Mouse (Mus musculus) intestine, embryonic 15.5 days (tissue): ENCODE results near the gene Ntf3. TPM values are rescaled to one million over a fixed set of nuclear protein-coding genes. Genes with fewer than 3 reads are reported as not detected.

Experiments used
- ATAC-seq: fragments of 200-750 bp; cut with Nextera tagmentation; 2 replicates; pipeline ENCODE4 v1.8.0; 2017; ENCODE audit warnings: moderate TSS enrichment, moderate library complexity
- H3K27ac ChIP-seq: fragments of 300-500 bp; sonication (generic); 2 replicates; pipeline ENCODE4 v1.5.1; 2015; ENCODE audit warnings: mild to moderate bottlenecking, inconsistent platforms
- H3K27me3 ChIP-seq: fragments of 300-500 bp; sonication (generic); replicated peaks from 2 replicates; pipeline ENCODE4 v1.6.1; 2015; ENCODE audit warnings: inconsistent platforms
- H3K36me3 ChIP-seq: fragments of 300-500 bp; sonication (generic); 2 replicates; pipeline ENCODE4 v1.6.1; 2015; ENCODE audit warnings: inconsistent platforms
- H3K4me1 ChIP-seq: fragments of 300-500 bp; sonication (generic); replicated peaks from 2 replicates; pipeline ENCODE4 v1.6.1; 2015; ENCODE audit warnings: inconsistent platforms
- H3K4me2 ChIP-seq: fragments of 300-500 bp; sonication (generic); replicated peaks from 2 replicates; pipeline ENCODE4 v1.6.1; 2015; ENCODE audit warnings: mild to moderate bottlenecking, inconsistent platforms
- H3K4me3 ChIP-seq: fragments of 300-500 bp; sonication (generic); replicated peaks from 2 replicates; pipeline ENCODE4 v1.5.1; 2015; ENCODE audit warnings: inconsistent platforms
- H3K9ac ChIP-seq: fragments of 300-500 bp; sonication (generic); 2 replicates; pipeline ENCODE4 v1.6.1; 2015; ENCODE audit warnings: inconsistent platforms
- H3K9me3 ChIP-seq: fragments of 300-500 bp; sonication (generic); 2 replicates; pipeline ENCODE4 v1.6.1; 2016; ENCODE audit warnings: inconsistent platforms
- WGBS: fragments of 180-500 bp; shearing (Covaris S2); methylation state at CpG from one replicate; pipeline ENCODE4 v1.1.7; 2015; 5-methylcytosine and 5-hydroxymethylcytosine counted together
- polyA plus RNA-seq: library from polyadenylated mRNA; unstranded; fragments of >200 nt; fragmentation: Nextera tagmentation; extraction: Ambion mirVana; gene quantifications from 2 replicates; pipeline ENCODE4 v1.2.1, GENCODE M21; 2015

Gene Ntf3
- 6.5 and 7.8 TPM in 2 replicates for polyA plus RNA-seq

DNA sequence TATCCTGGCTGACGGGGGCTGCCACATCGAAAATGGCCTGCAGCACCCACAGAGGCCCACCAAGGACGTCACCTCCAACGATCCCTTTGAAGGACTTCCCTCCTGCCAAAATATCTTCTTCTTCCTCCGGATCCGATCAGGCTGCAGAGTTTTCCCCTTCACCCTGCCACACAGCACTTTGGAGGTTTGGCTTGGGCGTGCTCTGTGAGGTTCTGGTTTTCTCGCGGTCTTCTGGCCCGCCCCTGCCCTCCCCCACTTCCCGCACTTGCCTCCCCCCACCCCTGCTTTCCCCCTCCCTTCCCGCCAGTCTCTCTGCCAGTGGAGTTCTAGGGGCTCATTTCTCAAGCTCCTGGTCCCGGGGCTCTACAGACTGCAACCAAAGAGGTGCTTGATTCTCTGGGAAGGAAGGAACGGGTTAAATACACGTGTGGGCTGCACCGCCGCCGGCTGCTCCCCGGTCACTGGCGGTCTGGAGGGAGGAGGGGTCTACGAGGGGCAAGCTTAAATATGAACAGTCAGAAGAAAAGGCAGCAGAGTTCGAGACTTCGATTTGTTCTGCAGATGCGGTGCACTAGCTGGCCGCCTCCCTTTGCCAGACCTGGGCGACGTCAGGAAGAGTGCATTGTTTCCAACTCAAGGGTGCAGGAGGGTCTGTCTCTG, at the start of gene Ntf3:
TSS of gene Ntf3 (minus strand) at position 363 of the 660 bp plus-strand sequence.
- 1% methylated on average over 27 of the region's 27 CpGs for WGBS
- Histone ChIP-seq H3K9me3 (no peaks in the 10 kb centered on the region), H3K4me3 (peak within 1 kb of the TSS; percentile 34), H3K4me2 (peak within 1 kb of the TSS; percentile 85), H3K27me3 (peaks cover 29% of the 10 kb centered on the region), H3K36me3 (no peaks in the 10 kb centered on the region), H3K9ac (peak within 1 kb of the TSS; percentile 15), H3K4me1 (peaks cover 35% of the 10 kb centered on the region), H3K27ac (peak within 1 kb of the TSS; percentile 22; the same call in 1 of the 2 replicates)
- peak; percentile 13 for ATAC-seq

DNA sequence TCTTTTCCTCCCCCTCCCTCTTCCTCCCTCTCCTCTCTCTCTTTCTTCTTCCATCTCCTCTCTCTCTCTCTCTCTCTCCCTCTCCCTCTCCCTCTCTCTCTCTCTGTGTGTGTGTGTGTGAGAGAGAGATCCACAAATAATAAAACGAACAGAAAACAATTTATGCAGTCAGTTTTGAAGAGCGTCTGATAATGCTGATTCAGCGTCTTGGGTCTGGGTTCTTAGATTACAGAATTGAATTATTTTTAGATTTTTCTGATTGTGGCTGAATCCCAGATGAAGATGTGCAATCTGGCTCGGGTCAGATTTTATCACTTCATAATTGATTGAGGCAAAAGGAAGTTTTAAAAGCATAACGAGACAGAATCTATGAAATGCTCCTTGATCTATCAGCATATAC, 46.6 kb upstream of the Ntf3 start:
- 68% methylated on average over 5 of the region's 5 CpGs for WGBS
- H3K9ac ChIP-seq: no peak overlapping the region
- H3K27ac ChIP-seq: no peak overlapping the region
- no peaks in the 10 kb centered on the region for H3K4me1 ChIP-seq
- H3K9me3 ChIP-seq: no peaks in the 10 kb centered on the region
- no peaks in the 10 kb centered on the region for H3K36me3 ChIP-seq
- H3K4me3 ChIP-seq: no peak overlapping the region
- H3K4me2 ChIP-seq: no peak overlapping the region
- H3K27me3 ChIP-seq: no peaks in the 10 kb centered on the region
- ATAC-seq: no peak

DNA sequence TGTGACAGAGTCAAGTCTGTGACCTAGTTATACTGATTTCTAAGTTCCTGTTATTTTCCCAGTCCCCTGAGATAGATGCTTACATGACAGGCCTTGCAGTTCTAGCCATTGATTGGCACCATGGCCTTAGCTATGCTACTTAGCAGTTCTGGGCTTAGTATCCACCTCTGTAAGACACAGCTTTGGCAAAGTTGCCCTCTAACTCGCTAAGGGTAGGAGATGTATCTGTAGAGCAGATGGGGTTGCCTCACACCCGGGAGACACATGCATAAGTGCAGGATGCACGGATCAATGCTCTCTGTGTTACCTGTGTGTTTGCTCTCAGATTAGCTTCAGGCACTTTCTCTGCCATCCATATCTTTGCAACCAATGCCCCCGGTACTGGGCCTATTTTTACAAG, 36.7 kb upstream of the Ntf3 start:
- Histone ChIP-seq H3K9me3 (no peaks in the 10 kb centered on the region), H3K9ac (no peak overlapping the region), H3K4me1 (no peaks in the 10 kb centered on the region), H3K27ac (no peak overlapping the region), H3K4me2 (no peak overlapping the region), H3K4me3 (no peak overlapping the region), H3K36me3 (no peaks in the 10 kb centered on the region), H3K27me3 (no peaks in the 10 kb centered on the region)
- ATAC-seq: 0 out of 2 replicates have a peak, but pooled peaks have one; percentile 12
- 54% methylated on average over 4 of the region's 4 CpGs for WGBS

DNA sequence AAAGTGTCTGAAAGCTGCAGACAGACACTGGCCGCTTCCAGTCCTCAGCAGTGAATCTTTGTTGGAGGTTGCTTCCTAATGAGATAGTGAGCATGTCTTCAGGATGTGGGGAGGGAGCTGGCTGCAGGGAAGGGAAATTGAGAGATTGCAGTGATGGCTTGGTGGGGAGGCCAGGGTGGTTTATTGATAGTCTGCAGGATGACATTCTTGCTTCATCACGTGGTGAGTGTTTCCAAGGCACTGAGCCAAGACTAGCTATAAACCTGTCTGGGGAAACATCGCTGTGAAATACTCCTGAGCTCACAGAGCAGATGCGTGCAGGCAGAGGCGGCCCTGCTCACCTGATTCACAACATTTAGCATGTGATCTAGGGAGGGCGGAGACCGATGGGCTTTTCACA, 36.2 kb upstream of the Ntf3 start:
- H3K4me3 ChIP-seq: no peak overlapping the region
- no peak overlapping the region for H3K9ac ChIP-seq
- H3K36me3 ChIP-seq: no peaks in the 10 kb centered on the region
- H3K4me1 ChIP-seq: no peaks in the 10 kb centered on the region
- no peaks in the 10 kb centered on the region for H3K9me3 ChIP-seq
- no peaks in the 10 kb centered on the region for H3K27me3 ChIP-seq
- no peak overlapping the region for H3K4me2 ChIP-seq
- ATAC-seq: peak; percentile 82
- 0 out of 2 replicates have a peak overlapping the region, but pooled peaks have one; percentile 11 for H3K27ac ChIP-seq
- 26% methylated on average over 7 of the region's 7 CpGs for WGBS

DNA sequence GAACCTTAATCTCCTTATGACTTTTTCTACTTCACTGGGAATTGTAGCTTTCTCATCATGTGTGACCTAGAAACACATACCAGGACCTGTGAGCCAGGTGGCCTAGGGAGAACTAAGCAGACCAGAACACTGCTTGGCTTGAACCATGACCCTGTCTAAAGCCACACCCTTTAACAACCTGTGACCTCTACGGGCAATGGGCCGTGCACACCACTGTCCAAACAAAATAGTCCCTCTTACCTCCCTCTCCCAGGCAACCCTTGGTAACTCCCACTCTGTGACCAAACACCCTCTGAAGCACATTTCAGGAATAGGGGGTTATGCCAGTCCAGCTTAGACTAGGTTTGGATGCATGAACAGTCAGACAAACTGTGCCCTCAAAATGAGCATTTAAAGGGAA, 35.0 kb upstream of the Ntf3 start:
- Histone ChIP-seq H3K4me1 (no peaks in the 10 kb centered on the region), H3K36me3 (no peaks in the 10 kb centered on the region), H3K9me3 (no peaks in the 10 kb centered on the region), H3K4me3 (no peak overlapping the region), H3K4me2 (no peak overlapping the region), H3K27me3 (no peaks in the 10 kb centered on the region), H3K9ac (no peak overlapping the region), H3K27ac (no peak overlapping the region)
- no peak for ATAC-seq
- WGBS: 66% methylated on average over 2 of the region's 2 CpGs

DNA sequence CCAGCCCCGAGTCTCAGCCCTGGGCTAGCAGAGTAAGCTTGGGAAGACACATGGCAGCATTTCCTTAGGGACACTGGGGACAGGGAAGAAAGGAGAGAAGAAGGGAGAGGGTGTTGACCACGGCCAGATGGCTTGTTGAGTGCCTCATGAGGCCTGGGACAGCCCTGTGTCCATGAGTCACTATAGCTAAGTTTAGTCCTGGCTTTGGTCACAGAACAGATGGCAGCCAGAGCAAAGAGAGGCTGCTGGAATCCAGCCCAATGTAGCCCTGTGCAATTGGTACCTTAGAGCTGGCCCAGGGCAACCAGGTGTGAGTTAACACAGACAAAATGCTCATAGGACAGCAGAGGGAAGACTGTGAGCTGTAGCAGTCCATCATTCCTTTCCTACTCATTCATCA, 33.2 kb upstream of the Ntf3 start:
- Histone ChIP-seq H3K4me2 (no peak overlapping the region), H3K36me3 (no peaks in the 10 kb centered on the region), H3K9me3 (no peaks in the 10 kb centered on the region), H3K4me1 (no peaks in the 10 kb centered on the region), H3K27me3 (no peaks in the 10 kb centered on the region), H3K9ac (no peak overlapping the region), H3K27ac (no peak overlapping the region), H3K4me3 (no peak overlapping the region)
- no peak for ATAC-seq
- 89% methylated on average over 2 of the region's 2 CpGs for WGBS

DNA sequence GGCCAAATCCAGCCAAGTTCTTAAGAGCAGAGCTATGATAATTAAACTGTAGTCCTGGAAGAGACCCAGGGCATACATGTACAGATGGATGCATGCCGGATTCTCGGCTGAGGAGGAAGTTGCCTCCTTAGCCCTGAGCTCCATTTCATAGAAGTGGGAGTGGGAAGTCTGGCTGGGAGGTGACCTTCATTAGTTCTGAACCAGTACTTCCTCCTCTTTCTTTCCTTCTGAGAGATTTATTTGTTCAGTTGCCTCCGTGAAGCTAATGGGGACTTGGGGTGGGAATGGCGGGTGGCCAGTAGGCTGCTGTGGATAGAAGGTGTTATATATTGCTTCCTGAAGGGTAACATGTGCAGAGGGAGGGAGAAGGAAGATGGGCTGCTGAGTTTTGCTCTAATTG, 28.1 kb upstream of the Ntf3 start:
- H3K27ac ChIP-seq: no peak overlapping the region
- WGBS: 53% methylated on average over 4 of the region's 4 CpGs
- no peaks in the 10 kb centered on the region for H3K9me3 ChIP-seq

DNA sequence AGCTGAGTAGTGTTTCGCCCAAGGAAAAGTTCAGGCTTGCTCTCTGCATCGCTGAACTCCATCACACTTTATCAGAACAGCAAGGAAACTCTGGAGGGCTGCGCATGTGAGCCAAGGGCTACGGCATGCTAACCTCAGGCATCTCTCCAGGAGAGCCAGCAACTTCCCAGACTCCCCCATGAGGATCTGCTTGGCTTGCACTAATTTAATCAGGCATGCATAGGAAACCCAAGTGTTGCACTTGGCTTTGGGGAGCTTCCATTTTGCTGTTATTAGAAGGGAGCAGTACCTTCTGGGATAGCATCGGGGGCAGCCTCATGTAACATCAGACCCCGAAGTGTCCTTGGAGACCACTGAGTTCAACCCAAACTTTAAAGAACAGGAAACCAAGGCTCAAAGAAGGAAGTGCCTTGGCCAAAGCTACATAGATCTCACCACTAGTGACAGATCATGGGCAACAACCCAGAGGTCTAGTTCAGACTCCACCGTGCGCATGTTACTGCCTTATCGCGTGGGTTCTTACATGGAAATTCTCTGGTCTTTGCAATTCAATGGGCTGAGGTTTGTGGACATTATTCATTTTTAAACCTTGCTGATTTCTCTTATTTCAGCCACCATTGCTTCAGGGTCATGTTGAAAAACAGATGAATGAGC, 23.6 kb upstream of the Ntf3 start:
- H3K4me1 ChIP-seq: no peaks in the 10 kb centered on the region
- no peaks in the 10 kb centered on the region for H3K9me3 ChIP-seq
- no peak overlapping the region for H3K27ac ChIP-seq
- no peak overlapping the region for H3K4me3 ChIP-seq
- 82% methylated on average over 10 of the region's 10 CpGs for WGBS
- H3K4me2 ChIP-seq: no peak overlapping the region
- no peak overlapping the region for H3K9ac ChIP-seq
- H3K27me3 ChIP-seq: no peaks in the 10 kb centered on the region
- H3K36me3 ChIP-seq: no peaks in the 10 kb centered on the region
- no peak for ATAC-seq

More for the DNA sequence above, 28.1 kb upstream of the Ntf3 start:
- Histone ChIP-seq H3K4me1 (no peaks in the 10 kb centered on the region), H3K4me2 (no peak overlapping the region), H3K4me3 (no peak overlapping the region), H3K27me3 (no peaks in the 10 kb centered on the region), H3K36me3 (no peaks in the 10 kb centered on the region), H3K9ac (no peak overlapping the region)
- ATAC-seq: no peak

DNA sequence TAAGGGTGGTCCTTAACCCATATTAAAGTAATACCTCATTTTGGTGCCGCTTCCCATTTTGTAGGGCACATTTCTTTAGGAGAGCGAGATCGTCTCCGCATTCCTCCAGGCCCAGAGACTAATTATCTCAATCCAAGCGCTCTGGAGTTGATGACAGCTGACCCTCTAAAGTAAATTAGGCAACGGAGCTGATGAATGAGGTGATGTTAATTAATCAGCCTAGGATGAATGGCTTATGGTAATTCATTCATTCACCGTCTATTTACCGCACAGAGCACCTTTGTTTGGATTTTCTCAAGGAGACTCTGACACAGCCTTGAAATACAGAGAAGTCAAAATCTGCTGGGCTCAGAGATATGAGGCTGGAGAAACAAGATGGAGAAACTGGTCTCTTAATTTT, 20.7 kb upstream of the Ntf3 start:
- H3K27me3 ChIP-seq: no peaks in the 10 kb centered on the region
- ATAC-seq: no peak
- no peak overlapping the region for H3K4me2 ChIP-seq
- no peak overlapping the region for H3K4me3 ChIP-seq
- no peak overlapping the region for H3K9ac ChIP-seq
- 71% methylated on average over 8 of the region's 8 CpGs for WGBS
- no peaks in the 10 kb centered on the region for H3K4me1 ChIP-seq
- H3K27ac ChIP-seq: no peak overlapping the region
- no peaks in the 10 kb centered on the region for H3K9me3 ChIP-seq
- no peaks in the 10 kb centered on the region for H3K36me3 ChIP-seq

DNA sequence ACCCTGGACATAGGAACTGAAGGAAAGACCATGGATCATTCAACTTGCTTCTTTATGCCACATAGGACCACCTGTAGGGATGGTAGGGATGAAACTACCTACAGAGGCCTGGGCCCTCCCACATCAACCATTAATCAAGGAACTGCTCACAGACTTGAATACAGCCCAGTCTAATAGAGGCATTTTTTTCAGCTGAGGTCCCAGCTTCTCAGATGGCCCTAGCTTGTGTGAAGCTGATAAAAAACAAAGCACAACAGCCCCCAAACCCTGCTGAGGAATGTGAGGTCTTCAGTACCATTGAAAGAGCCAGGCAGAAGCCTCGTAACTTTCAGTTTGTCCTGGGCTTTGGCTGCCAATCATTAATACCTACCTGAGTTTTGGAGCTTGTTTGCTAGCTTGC, 19.4 kb upstream of the Ntf3 start:
- H3K4me3 ChIP-seq: no peak overlapping the region
- H3K36me3 ChIP-seq: no peaks in the 10 kb centered on the region
- no peaks in the 10 kb centered on the region for H3K4me1 ChIP-seq
- H3K27me3 ChIP-seq: no peaks in the 10 kb centered on the region
- no peak overlapping the region for H3K9ac ChIP-seq
- H3K4me2 ChIP-seq: no peak overlapping the region
- 75% methylated on average over 1 of the region's 1 CpGs for WGBS
- no peak for ATAC-seq
- no peak overlapping the region for H3K27ac ChIP-seq
- H3K9me3 ChIP-seq: no peaks in the 10 kb centered on the region

DNA sequence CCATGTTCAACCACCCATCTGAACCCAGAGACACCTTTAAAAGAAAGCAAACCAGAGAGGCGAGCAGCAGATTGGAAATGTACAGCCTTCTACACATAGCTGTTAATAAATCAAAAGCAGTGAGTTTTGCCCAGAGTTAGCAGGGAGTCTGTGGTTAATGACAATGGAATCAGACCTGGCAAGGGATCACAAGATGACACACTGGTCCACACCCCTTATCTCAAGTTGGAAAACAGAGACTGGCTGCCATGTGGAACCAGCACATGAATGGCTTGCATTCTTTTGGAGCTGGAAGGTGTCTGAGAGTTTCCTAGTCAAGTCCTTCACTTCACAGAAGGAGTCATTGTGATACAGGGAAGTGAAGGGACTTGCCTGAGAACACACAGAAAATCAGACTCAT, 5.4 kb upstream of the Ntf3 start:
- WGBS: 81% methylated on average over 1 of the region's 1 CpGs
- no peaks in the 10 kb centered on the region for H3K27me3 ChIP-seq
- no peaks in the 10 kb centered on the region for H3K9me3 ChIP-seq
- H3K4me1 ChIP-seq: no peaks in the 10 kb centered on the region; the same call in 1 of the 2 replicates
- H3K36me3 ChIP-seq: no peaks in the 10 kb centered on the region
- ATAC-seq: no peak
- H3K4me3 ChIP-seq: no peak overlapping the region
- H3K9ac ChIP-seq: no peak overlapping the region
- no peak overlapping the region for H3K27ac ChIP-seq
- no peak overlapping the region for H3K4me2 ChIP-seq

DNA sequence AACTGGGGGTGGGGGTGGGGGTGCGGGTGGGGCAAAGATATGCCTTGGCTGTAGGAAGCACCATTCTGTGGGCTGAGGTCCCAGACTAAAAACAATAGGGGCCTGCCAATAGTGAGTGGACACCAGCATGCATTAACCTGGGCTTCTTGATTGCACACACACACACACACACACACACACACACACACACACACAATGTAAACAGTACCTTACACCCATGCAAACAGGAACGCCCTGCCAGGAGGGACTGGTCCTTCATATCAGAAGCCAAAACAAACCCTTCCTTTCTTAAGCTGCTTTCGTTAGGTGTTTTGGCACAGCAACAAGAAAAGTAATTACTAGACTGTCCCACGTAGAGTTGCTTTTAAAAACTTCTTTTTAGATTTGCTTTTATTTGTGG, 4.1 kb upstream of the Ntf3 start:
- no peak overlapping the region for H3K27ac ChIP-seq
- no peak overlapping the region for H3K4me3 ChIP-seq
- H3K4me2 ChIP-seq: no peak overlapping the region
- H3K9ac ChIP-seq: no peak overlapping the region
- H3K9me3 ChIP-seq: no peaks in the 10 kb centered on the region
- no peak for ATAC-seq
- H3K27me3 ChIP-seq: 0 out of 2 replicates have a peak, but pooled peaks cover 4% of the 10 kb centered on the region
- H3K4me1 ChIP-seq: peaks cover 8% of the 10 kb centered on the region; the same call in 1 of the 2 replicates
- H3K36me3 ChIP-seq: no peaks in the 10 kb centered on the region
- 69% methylated on average over 4 of the region's 4 CpGs for WGBS

DNA sequence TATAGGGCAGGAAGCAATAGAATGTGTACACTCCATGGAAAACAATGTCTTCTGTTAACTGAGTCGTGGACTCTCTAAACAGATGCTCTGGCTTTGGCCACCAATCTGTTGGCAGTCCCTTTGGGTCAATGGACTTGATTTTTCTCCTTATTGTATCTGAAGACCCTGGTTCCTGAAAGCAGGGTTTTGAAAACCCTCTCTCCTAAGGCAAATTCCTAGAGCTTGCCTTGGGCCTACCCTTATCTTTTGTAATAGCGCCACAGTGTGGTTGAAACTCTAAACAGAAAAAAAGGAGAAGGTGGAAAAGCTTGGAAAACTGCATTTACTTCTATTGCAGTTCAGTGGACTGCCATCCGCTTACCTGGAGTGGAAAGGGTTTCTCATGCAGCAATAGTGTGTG, 1.0 kb upstream of the Ntf3 start:
- H3K4me3 ChIP-seq: no peak overlapping the region
- no peaks in the 10 kb centered on the region for H3K9me3 ChIP-seq
- 16% methylated on average over 3 of the region's 3 CpGs for WGBS
- no peak overlapping the region for H3K4me2 ChIP-seq
- H3K9ac ChIP-seq: no peak overlapping the region
- H3K36me3 ChIP-seq: no peaks in the 10 kb centered on the region
- peaks cover 25% of the 10 kb centered on the region for H3K4me1 ChIP-seq
- no peak for ATAC-seq
- H3K27me3 ChIP-seq: peaks cover 26% of the 10 kb centered on the region
- no peak overlapping the region for H3K27ac ChIP-seq
